Mouse (Mus musculus) cortical plate, adult 2 months (tissue): ENCODE results near the gene Setx.

Experiments
- CTCF ChIP-seq: fragments of 200-500 bp; IDR thresholded peaks from 2 replicates; pipeline ENCODE4 v1.5.1; 2011; ENCODE audit warnings: mild to moderate bottlenecking, control low read depth, low read length; ENCODE audit not compliant: insufficient read depth; ENCODE audit errors: extremely low read depth
- POLR2A ChIP-seq: fragments of 200-500 bp; IDR thresholded peaks from 2 replicates; pipeline ENCODE4 v1.6.1; 2011; ENCODE audit warnings: mild to moderate bottlenecking, low read length, control low read depth; ENCODE audit not compliant: insufficient read depth; ENCODE audit errors: extremely low read depth

GRCm38 (mm10) chr2:29218831-29219230, 94.8 kb downstream of the Setx start:
- TF ChIP-seq CTCF (no peak), POLR2A (no peak)
